Mouse (Mus musculus): ENCODE results near the gene Fam208a. TPM values are rescaled to one million over a fixed set of nuclear protein-coding genes. Genes with fewer than 3 reads are reported as not detected.
A peak's percentile ranks its signal among the peaks of the same experiment; 100 is the strongest.

Fam208a gene
- polyA plus RNA-seq (2012; rRNA removed) (29.8 and 33.1 TPM in 2 replicates), polyA plus RNA-seq (2014; fragmentation: Nextera tagmentation; extraction: Ambion mirVana) (11.1 and 11.8 TPM in 2 replicates)

GRCm38 (mm10) chr14:27428573-27428972, at the start of gene Fam208a:
TSS of gene Fam208a (plus strand) at chr14:27428834.
- H3K4me3 ChIP-seq (replicated peaks; ENCODE audit: low read length) = peak within 1 kb of the TSS; percentile 60
- peak within 1 kb of the TSS; percentile 100 for H3K27ac ChIP-seq (replicated peaks; ENCODE audit: low read depth, low read length)
- H3K4me2 ChIP-seq (replicated peaks; ENCODE audit: low read depth, low read length, severe bottlenecking) = peak within 1 kb of the TSS; percentile 66
- peaks cover 16% of the 10 kb centered on the region for H3K9me3 ChIP-seq (ENCODE audit: control insufficient read depth, low read length)
- peaks cover 19% of the 10 kb centered on the region for H3K36me3 ChIP-seq (ENCODE audit: control insufficient read depth, insufficient read depth, low read length)
- DNase-seq (ENCODE audit: low spot score) (peak; percentile 89), ATAC-seq (ENCODE audit: low FRiP score, low read depth) (peak; percentile 94)
- 3% methylated on average over 29 of the region's 43 CpGs for WGBS
- peak; percentile 82; the same call in 1 of the 2 replicates for TF ChIP-seq POLR2A (IDR thresholded peaks at IDR 0.05; ENCODE audit: borderline replicate concordance, extremely low read depth, insufficient read depth, insufficient read length)
- peak within 1 kb of the TSS; percentile 97 for H3K9ac ChIP-seq (ENCODE audit: low read depth, low read length, severe bottlenecking)
- no peaks in the 10 kb centered on the region for H3K4me1 ChIP-seq (ENCODE audit: control insufficient read depth, insufficient read depth, low read length)
- no peaks in the 10 kb centered on the region for H3K27me3 ChIP-seq (ENCODE audit: control insufficient read depth, insufficient read depth, low read length)

GRCm38 (mm10) chr14:27379404-27379803, 49.2 kb upstream of the Fam208a start:
- no peak for ATAC-seq (ENCODE audit: low FRiP score, low read depth)
- H3K36me3 ChIP-seq (ENCODE audit: control insufficient read depth, insufficient read depth, low read length) = peaks cover 4% of the 10 kb centered on the region
- H3K27me3 ChIP-seq (ENCODE audit: control insufficient read depth, insufficient read depth, low read length) = no peaks in the 10 kb centered on the region
- WGBS = 84% methylated on average over 12 of the region's 12 CpGs
- no peak overlapping the region for H3K9ac ChIP-seq (ENCODE audit: low read depth, low read length, severe bottlenecking)
- no peak for DNase-seq (ENCODE audit: low spot score)
- H3K4me1 ChIP-seq (ENCODE audit: control insufficient read depth, insufficient read depth, low read length) = peaks cover 4% of the 10 kb centered on the region; the same call in 1 of the 2 replicates
- TF ChIP-seq POLR2A (IDR thresholded peaks at IDR 0.05; ENCODE audit: borderline replicate concordance, extremely low read depth, insufficient read depth, insufficient read length) = no peak
- no peak overlapping the region for H3K4me3 ChIP-seq (replicated peaks; ENCODE audit: low read length)
- H3K27ac ChIP-seq (replicated peaks; ENCODE audit: low read depth, low read length) = no peak overlapping the region
- no peaks in the 10 kb centered on the region for H3K9me3 ChIP-seq (ENCODE audit: control insufficient read depth, low read length)
- no peak overlapping the region for H3K4me2 ChIP-seq (replicated peaks; ENCODE audit: low read depth, low read length, severe bottlenecking)

- Histone ChIP-seq H3K9me3 (ENCODE audit: control insufficient read depth, low read length) (no peaks in the 10 kb centered on the region), H3K4me1 (ENCODE audit: control insufficient read depth, insufficient read depth, low read length) (no peaks in the 10 kb centered on the region; the same call in 1 of the 2 replicates), H3K27ac (replicated peaks; ENCODE audit: low read depth, low read length) (no peak overlapping the region), H3K36me3 (ENCODE audit: control insufficient read depth, insufficient read depth, low read length) (peaks cover 16% of the 10 kb centered on the region), H3K4me2 (replicated peaks; ENCODE audit: low read depth, low read length, severe bottlenecking) (no peak overlapping the region), H3K4me3 (replicated peaks; ENCODE audit: low read length) (no peak overlapping the region), H3K9ac (ENCODE audit: low read depth, low read length, severe bottlenecking) (no peak overlapping the region), H3K27me3 (ENCODE audit: control insufficient read depth, insufficient read depth, low read length) (no peaks in the 10 kb centered on the region)
- no peak for TF ChIP-seq POLR2A (IDR thresholded peaks at IDR 0.05; ENCODE audit: borderline replicate concordance, extremely low read depth, insufficient read depth, insufficient read length)
- no peak for ATAC-seq (ENCODE audit: low FRiP score, low read depth)
- no peak for DNase-seq (ENCODE audit: low spot score)
- WGBS = 81% methylated on average over 7 of the region's 7 CpGs
These were observed 47.2 kb upstream of the Fam208a start for GRCm38 (mm10) chr14:27381459-27381858.

GRCm38 (mm10) chr14:27383321-27383830, 45.3 kb upstream of the Fam208a start:
- WGBS = 82% methylated on average over 5 of the region's 5 CpGs
- DNase-seq (ENCODE audit: low spot score) = no peak
- no peak overlapping the region for H3K27ac ChIP-seq (replicated peaks; ENCODE audit: low read depth, low read length)
- peaks cover 16% of the 10 kb centered on the region for H3K36me3 ChIP-seq (ENCODE audit: control insufficient read depth, insufficient read depth, low read length)
- no peaks in the 10 kb centered on the region for H3K4me1 ChIP-seq (ENCODE audit: control insufficient read depth, insufficient read depth, low read length)
- H3K27me3 ChIP-seq (ENCODE audit: control insufficient read depth, insufficient read depth, low read length) = no peaks in the 10 kb centered on the region
- H3K9me3 ChIP-seq (ENCODE audit: control insufficient read depth, low read length) = no peaks in the 10 kb centered on the region
- ATAC-seq (ENCODE audit: low FRiP score, low read depth) = no peak
- TF ChIP-seq POLR2A (IDR thresholded peaks at IDR 0.05; ENCODE audit: borderline replicate concordance, extremely low read depth, insufficient read depth, insufficient read length) = no peak
- H3K4me2 ChIP-seq (replicated peaks; ENCODE audit: low read depth, low read length, severe bottlenecking) = no peak overlapping the region
- H3K9ac ChIP-seq (ENCODE audit: low read depth, low read length, severe bottlenecking) = no peak overlapping the region
- no peak overlapping the region for H3K4me3 ChIP-seq (replicated peaks; ENCODE audit: low read length)

- Histone ChIP-seq H3K4me3 (replicated peaks; ENCODE audit: low read length) (no peak overlapping the region), H3K36me3 (ENCODE audit: control insufficient read depth, insufficient read depth, low read length) (peaks cover 16% of the 10 kb centered on the region), H3K27me3 (ENCODE audit: control insufficient read depth, insufficient read depth, low read length) (no peaks in the 10 kb centered on the region), H3K4me1 (ENCODE audit: control insufficient read depth, insufficient read depth, low read length) (no peaks in the 10 kb centered on the region), H3K4me2 (replicated peaks; ENCODE audit: low read depth, low read length, severe bottlenecking) (no peak overlapping the region), H3K9me3 (ENCODE audit: control insufficient read depth, low read length) (no peaks in the 10 kb centered on the region), H3K27ac (replicated peaks; ENCODE audit: low read depth, low read length) (no peak overlapping the region), H3K9ac (ENCODE audit: low read depth, low read length, severe bottlenecking) (no peak overlapping the region)
- DNase-seq (ENCODE audit: low spot score) = no peak
- 94% methylated on average over 4 of the region's 4 CpGs for WGBS
- TF ChIP-seq POLR2A (IDR thresholded peaks at IDR 0.05; ENCODE audit: borderline replicate concordance, extremely low read depth, insufficient read depth, insufficient read length) = no peak
- ATAC-seq (ENCODE audit: low FRiP score, low read depth) = no peak
These were observed 44.5 kb upstream of the Fam208a start for GRCm38 (mm10) chr14:27384143-27384542.
